Mouse (Mus musculus) bone marrow, adult 2 months (tissue): ENCODE data around the gene Ccdc157.

Source experiments
- CTCF ChIP-seq: fragments of 200-500 bp; IDR thresholded peaks from 2 replicates; pipeline ENCODE4 v1.5.1; 2011; ENCODE audit warnings: low read length, control low read depth; ENCODE audit not compliant: control insufficient read depth, insufficient read depth
- POLR2A ChIP-seq: fragments of 200-500 bp; IDR thresholded peaks from 2 replicates; pipeline ENCODE4 v1.6.1; 2011; ENCODE audit warnings: low read depth, mild to moderate bottlenecking, control low read depth, low read length, borderline replicate concordance; ENCODE audit not compliant: control insufficient read depth

DNA sequence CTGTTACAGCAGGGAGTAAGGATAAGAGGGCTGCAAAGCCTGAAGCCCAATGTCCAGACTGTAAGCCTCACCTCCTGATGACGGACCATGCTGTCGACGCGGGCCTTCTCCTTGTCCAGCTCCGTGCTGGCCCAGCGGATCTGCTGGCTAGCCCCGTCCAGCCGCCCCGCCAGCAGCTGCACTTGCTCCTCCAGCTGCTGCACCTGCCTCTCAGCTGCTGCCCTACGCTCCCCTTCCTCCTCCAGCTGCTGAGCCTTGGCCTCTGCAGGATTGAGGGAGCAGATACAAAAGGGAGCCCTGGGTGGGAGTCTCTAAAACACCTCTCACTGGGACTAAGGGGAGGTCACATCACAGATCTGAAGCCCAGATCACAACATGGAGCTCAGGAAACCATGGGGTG, 13.0 kb downstream of the Ccdc157 start:
- TF ChIP-seq POLR2A, result no peak
- no peak for TF ChIP-seq CTCF
